Mouse (Mus musculus) frontal cortex, adult 2 months (tissue): ENCODE measurements around the gene Abcb7. TPM values are rescaled to one million over a fixed set of nuclear protein-coding genes. Genes with fewer than 3 reads are reported as not detected.

Experiments used
- DNase-seq, 2 experiments: peaks; one replicate each; pipeline ENCODE4 v3.0.0; 2022; ENCODE audit warnings: low spot score in 1 of 2; ENCODE audit errors: extremely low spot score in 1 of 2
- polyA plus RNA-seq: library from polyadenylated mRNA; depleted of rRNA; stranded (reverse); fragments of >200 nt; gene quantifications from 2 replicates; pipeline ENCODE4 v1.2.3, GENCODE M21; 2012; rRNA removed

Gene Abcb7
- 12.1 and 15.2 TPM in 2 replicates for polyA plus RNA-seq

GRCm38 (mm10) chrX:104413183-104413983 is at the start of gene Abcb7:
Gene Abcb7 (minus strand): TSS chrX:104413856.
- DNase-seq, result peak; percentile 69 to 87

DNA sequence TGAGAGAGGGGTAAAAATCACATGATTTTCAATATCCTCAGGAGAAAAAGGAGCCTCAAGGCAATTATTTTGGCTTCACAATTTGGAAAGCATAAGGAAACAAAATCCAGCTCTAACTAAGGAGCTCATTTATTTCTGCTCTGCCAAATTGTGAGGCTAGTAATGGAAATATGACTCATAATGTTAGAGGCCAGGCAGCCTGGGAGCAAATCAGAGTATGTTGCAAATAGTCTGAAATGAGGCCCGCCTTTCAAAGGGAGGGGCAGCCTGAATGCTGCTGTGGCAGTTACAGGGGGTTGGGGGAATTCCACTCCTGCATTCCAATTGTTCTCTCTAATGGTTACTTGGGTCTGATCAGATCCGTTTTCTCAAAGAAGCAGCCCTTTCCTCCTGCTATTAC is 48.1 kb upstream of the Abcb7 start:
- no peak for DNase-seq

GRCm38 (mm10) chrX:104452433-104452832 is 38.8 kb upstream of the Abcb7 start:
- DNase-seq, result no peak

GRCm38 (mm10) chrX:104433456-104433855 is 19.8 kb upstream of the Abcb7 start:
- DNase-seq, result no peak

DNA sequence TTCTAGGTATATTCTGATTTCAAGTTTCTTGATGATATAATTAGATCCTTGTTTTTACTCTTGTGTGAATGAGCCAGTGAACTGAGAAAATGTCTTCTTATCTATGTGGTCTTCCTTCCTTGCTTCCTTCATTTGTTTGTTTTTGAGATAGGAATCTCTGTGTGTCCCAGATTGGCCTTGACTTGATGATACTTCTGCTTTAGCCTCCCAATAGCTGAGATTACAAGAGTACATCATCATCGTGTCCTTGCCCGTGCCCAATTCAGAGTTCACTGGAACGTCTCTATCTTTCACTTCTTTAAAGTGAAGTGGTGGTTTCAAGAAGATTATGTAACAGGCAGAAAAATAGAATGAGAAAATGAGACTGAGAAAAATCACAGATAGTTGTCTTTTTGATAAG is 14.5 kb upstream of the Abcb7 start:
- no peak for DNase-seq

GRCm38 (mm10) chrX:104413995-104414394 is 339 bp upstream of the Abcb7 start:
- no peak for DNase-seq

DNA sequence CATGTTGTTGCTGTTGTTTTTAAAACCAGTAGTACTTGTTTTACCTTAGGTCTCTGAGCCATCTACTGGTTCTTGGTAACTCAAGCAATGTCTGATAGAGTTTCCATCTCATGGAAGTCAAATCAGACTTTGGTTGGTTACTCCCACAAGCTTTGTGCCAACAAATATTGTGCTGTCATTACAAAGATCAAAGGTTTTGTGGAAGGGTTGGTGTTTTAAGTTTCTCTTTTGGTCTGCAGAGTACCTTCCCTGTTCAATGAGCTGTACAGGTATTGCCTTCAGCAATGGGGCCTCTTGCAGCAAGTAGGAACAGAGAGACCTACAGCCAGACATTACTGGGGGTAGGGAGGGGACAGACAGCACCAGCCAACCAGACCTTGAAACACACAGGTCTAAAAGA is 5.5 kb downstream of the Abcb7 start:
- no peak for DNase-seq

DNA sequence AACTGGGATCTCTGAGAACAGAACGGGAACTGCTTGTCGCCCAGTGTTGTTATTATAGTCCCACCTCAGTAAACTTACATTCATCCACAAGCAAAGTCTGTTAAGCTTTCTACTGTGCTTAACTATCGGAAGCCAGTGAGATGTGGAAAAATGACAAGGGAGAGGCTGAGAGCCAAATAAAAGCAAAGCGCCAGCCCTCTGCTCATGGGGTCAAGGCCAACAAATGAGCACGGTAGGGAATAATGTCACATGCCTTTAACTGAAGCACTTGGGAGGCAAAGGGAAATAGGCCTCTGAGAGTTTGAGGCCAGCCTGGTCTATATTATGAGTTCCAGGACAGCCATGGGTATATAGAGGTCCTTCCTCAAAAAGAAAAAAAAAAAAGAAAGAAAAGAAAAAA is 11.2 kb downstream of the Abcb7 start:
- no peak for DNase-seq

DNA sequence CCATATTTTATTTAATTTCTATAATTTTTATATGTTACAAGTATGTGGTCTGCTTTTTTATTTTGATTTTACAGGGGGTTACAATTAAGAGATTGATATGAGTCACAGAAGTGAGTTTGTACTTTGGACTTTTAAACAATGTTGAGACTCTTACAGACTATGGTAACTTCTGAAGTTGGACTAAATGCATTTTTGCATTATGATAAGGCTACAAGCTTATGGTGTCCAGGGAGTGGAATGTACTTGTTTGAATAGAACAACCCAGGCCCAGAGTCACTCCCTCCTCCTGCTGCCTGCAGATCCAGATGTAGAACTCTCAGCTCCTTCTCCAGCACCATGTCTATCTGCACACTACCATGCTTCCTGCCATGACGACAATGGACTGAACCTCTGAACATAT is 12.5 kb downstream of the Abcb7 start:
- no peak for DNase-seq

DNA sequence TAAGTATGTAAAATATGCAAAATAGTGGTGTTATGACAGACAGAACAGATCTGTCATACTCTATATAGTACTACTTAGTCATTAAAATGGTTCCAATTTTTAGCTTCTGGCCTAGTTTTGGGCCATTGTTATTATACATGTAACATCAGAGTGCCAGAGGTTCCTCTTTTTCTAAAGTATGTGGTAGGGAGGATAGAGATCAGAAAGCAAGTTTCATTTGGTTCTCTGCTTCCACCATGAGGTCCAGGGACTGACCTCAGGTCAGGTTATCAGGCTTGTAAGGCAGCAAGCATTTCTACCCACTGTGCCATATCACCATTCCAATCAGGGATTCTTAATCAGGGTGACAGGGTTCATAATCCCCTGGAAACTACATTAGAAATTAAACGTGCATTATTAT is 16.1 kb downstream of the Abcb7 start:
- DNase-seq, result no peak

- DNase-seq, result no peak
Observed at GRCm38 (mm10) chrX:104359686-104360085, 54.0 kb downstream of the Abcb7 start.

DNA sequence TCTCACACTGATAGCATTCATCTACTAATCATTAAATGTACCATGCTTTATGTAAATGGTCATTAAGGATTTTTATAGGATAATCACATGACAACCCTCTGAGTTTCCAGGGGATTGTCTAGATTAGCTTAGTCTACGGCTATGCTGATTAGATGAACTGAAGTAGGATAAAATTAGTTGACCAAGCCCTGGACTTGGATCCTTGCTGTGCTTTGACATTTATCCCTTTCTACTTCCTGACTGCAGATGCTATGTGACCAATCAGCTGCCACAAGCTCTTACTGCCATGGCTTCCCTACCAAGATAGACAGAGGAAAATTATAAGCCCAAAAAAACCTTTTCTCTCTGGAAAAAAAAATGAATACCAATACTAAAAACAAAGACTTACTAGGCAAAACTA is 57.8 kb downstream of the Abcb7 start:
- no peak for DNase-seq

GRCm38 (mm10) chrX:104348146-104348545 is 65.5 kb downstream of the Abcb7 start:
- peak in 1 of 2 experiments; percentile 2 for DNase-seq

DNA sequence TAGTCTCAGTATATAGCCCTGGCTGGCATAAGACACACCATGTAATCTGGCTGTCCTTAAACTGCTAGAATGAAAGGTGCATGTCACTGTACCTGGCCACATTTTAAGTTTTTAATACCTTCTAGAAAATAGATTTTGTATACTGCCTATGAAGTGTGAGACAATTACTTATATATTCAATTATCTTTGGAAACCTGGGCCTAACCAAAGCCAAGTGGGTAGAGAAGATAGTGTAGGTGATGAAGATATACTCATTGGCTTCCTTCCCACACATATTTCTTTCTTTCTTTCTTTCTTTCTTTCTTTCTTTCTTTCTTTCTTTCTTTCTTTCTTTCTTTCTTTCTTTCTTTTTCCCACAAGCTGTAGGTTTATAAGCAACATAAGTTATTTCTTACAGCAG is 121.9 kb downstream of the Abcb7 start:
- no peak for DNase-seq

DNA sequence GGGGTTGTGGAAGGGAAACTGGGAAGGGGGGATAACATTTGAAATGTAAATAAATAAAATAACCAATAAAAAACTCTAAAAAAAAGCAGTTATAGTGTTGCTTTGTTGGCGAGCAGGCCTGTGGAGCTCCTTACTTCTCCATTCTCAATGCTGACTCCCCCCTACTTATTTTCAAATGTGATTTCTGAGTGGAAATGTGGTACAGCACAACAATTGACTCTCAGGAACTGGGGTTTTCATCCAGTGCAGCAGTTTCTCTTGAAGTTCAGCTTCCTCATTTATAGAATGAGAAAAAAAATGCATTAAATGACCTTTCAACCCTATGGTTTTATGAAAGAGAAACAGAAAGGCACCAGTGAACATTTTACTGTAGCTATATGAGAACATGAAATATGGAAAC is 133.8 kb downstream of the Abcb7 start:
- DNase-seq, result no peak

DNA sequence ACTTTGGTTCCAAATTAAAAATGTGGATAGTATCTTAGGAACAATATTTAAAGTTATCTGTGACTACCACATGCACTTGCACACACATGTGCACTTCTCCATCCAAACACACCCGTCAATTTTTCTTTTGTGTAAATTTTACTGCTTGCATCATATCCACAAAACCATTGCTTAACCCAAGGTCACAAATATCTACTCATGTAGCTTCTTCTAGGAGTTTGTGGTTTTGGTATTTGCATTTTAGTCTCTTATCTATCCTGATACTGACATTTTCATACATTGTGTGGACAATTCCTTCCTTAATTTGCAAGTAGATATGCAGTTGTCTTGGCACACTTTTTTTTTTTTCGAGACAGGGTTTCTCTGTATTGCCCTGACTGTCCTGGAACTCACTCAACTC is 149.3 kb downstream of the Abcb7 start:
- no peak for DNase-seq

GRCm38 (mm10) chrX:104262468-104262867 is 151.2 kb downstream of the Abcb7 start:
- no peak for DNase-seq

DNA sequence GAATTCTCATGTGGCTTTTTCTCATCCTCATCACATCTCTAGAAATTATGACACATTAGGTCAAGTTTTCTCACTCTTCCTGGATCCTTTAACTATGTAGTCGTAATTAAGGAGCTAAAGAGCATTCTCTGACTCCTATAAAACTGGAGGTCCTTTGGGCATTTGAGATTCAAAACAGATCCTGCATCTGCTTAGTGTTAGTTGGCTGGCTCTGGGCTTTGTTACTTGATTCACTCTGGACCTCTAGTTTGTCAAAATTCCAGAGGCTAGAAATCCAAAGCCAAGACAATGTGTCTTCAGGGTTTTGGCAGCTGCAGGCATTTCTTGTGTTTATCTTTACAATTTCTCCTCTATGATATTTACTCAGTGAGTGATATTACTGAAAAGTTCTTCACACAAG is 157.1 kb downstream of the Abcb7 start:
- no peak for DNase-seq

Other genes with a start within 250 kb of the Abcb7 start
- gene Nexmif, start 212.7 kb downstream of the Abcb7 start, polyA plus RNA-seq, result 5.5 and 6.3 TPM in 2 replicates
- 4.5 and 5.2 TPM in 2 replicates for gene Uprt, start 69.0 kb upstream of the Abcb7 start, polyA plus RNA-seq